Mouse (Mus musculus) midbrain, postnatal 0 days (tissue): ENCODE measurements around the gene Neurod6. TPM values are rescaled to one million over a fixed set of nuclear protein-coding genes. Genes with fewer than 3 reads are reported as not detected.
A peak's percentile ranks its signal among the peaks of the same experiment; 100 is the strongest.
"Not testable (repeated sequence)": the region's sequence is repeated elsewhere in the genome, so short reads cannot be mapped to it uniquely, and the experiment has no call there.

Source experiments
- ATAC-seq: fragments of 200-750 bp; cut with Nextera tagmentation; 2 replicates; pipeline ENCODE4 v1.8.0; 2017; ENCODE audit warnings: moderate number of reproducible peaks, mild to moderate bottlenecking, moderate TSS enrichment, moderate library complexity; ENCODE audit not compliant: low FRiP score
- DNase-seq: peaks from one replicate; pipeline ENCODE4 v3.0.0-alpha.2; 2015; ENCODE audit warnings: low spot score
- H3K27ac ChIP-seq: fragments of 300-500 bp; sonication (generic); 2 replicates; pipeline ENCODE4 v1.5.1; 2014; ENCODE audit warnings: low read depth, mild to moderate bottlenecking, low read length, mixed read lengths
- H3K27me3 ChIP-seq: fragments of 300-500 bp; sonication (generic); 2 replicates; pipeline ENCODE4 v1.6.1; 2014; ENCODE audit warnings: low read length, control low read depth, mixed read lengths; ENCODE audit not compliant: insufficient read depth
- H3K36me3 ChIP-seq: fragments of 300-500 bp; sonication (generic); 2 replicates; pipeline ENCODE4 v1.6.1; 2014; ENCODE audit warnings: low read length, control low read depth, mixed read lengths; ENCODE audit not compliant: insufficient read depth
- H3K4me1 ChIP-seq: fragments of 300-500 bp; sonication (generic); 2 replicates; pipeline ENCODE4 v1.6.1; 2014; ENCODE audit warnings: mild to moderate bottlenecking, control low read depth, antibody characterized with exemption, low read length, mixed read lengths; ENCODE audit not compliant: insufficient read depth
- H3K4me2 ChIP-seq: fragments of 300-500 bp; sonication (generic); 2 replicates; pipeline ENCODE4 v1.6.1; 2014; ENCODE audit warnings: low read depth, mild to moderate bottlenecking, low read length, mixed read lengths; ENCODE audit not compliant: poor library complexity, severe bottlenecking
- H3K4me3 ChIP-seq: fragments of 300-500 bp; sonication (generic); 2 replicates; pipeline ENCODE4 v1.5.1; 2014; ENCODE audit warnings: low read depth, mild to moderate bottlenecking, low read length, moderate library complexity
- H3K9ac ChIP-seq: fragments of 300-500 bp; sonication (generic); replicated peaks from 2 replicates; pipeline ENCODE4 v1.6.1; 2014; ENCODE audit warnings: mild to moderate bottlenecking, low read length, moderate library complexity, mixed read lengths; ENCODE audit not compliant: poor library complexity, severe bottlenecking
- H3K9me3 ChIP-seq: fragments of 300-500 bp; sonication (generic); 2 replicates; pipeline ENCODE4 v1.6.1; 2016; ENCODE audit warnings: low read length, control low read depth
- CTCF ChIP-seq: IDR thresholded peaks from 2 replicates; pipeline ENCODE4 v1.5.1; 2016; ENCODE audit warnings: antibody characterized with exemption, mild to moderate bottlenecking
- WGBS: fragments of 180-500 bp; shearing (Covaris S2); extraction: QIAGEN DNeasy Blood & Tissue Kit; methylation state at CpG from one replicate; pipeline ENCODE4 v1.1.7; 2014; 5-methylcytosine and 5-hydroxymethylcytosine counted together
- polyA plus RNA-seq: library from polyadenylated mRNA; unstranded; fragments of >200 nt; fragmentation: Nextera tagmentation; extraction: Ambion mirVana; gene quantifications from 2 replicates; pipeline ENCODE4 v1.2.1, GENCODE M21; 2015
- total RNA-seq: library from RNA; depleted of rRNA; stranded (reverse); fragments of >200 nt; gene quantifications from 2 replicates; pipeline ENCODE4 v1.2.3, GENCODE M21; 2014; rRNA removed

The Neurod6 gene
- total RNA-seq (5.8 and 10.0 TPM in 2 replicates), polyA plus RNA-seq (10.1 and 10.3 TPM in 2 replicates)

DNA sequence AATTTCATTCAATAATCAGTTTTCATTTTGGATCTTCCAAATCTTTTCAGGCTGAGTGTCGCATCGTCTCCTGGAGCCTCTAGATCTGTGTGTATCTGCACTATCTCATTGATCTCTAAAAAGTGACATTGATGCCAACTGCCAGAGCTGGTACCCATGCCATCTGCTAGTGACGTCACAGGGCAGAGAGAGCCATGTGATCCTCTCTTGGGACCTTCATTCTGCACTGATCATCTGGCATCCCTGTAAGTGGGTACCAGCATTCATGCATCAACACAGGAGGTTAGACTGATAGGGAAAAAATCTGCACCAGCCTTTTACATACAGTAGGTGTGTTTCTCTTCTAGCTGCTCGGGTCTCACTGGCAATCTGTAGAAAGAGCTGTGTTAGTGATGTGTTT, at the start of gene Neurod6:
TSS of gene Neurod6 (minus strand) at position 290 of the 400 bp plus-strand sequence.
- Histone ChIP-seq H3K4me2 (no peak within 1 kb of the TSS), H3K9me3 (no peaks in the 10 kb centered on the region), H3K27me3 (no peaks in the 10 kb centered on the region), H3K27ac (peak within 1 kb of the TSS; percentile 47; the same call in 1 of the 2 replicates), H3K36me3 (no peaks in the 10 kb centered on the region), H3K9ac (no peak within 1 kb of the TSS), H3K4me3 (peak within 1 kb of the TSS; percentile 13; the same call in 1 of the 2 replicates), H3K4me1 (no peaks in the 10 kb centered on the region; the same call in 1 of the 2 replicates)
- 47% methylated on average over 4 of the region's 4 CpGs for WGBS
- ATAC-seq (peak; percentile 69), DNase-seq (peak; percentile 92)
- TF ChIP-seq CTCF = no peak

- no peak overlapping the region for H3K4me2 ChIP-seq
- no peak overlapping the region for H3K9ac ChIP-seq
- no peak for ATAC-seq
- no peaks in the 10 kb centered on the region for H3K4me1 ChIP-seq
- no peaks in the 10 kb centered on the region for H3K36me3 ChIP-seq
- WGBS = 41% methylated on average over 5 of the region's 5 CpGs
- peak; percentile 76 for TF ChIP-seq CTCF
- no peaks in the 10 kb centered on the region for H3K27me3 ChIP-seq
- H3K9me3 ChIP-seq = no peaks in the 10 kb centered on the region
- H3K27ac ChIP-seq = no peak overlapping the region
- no peak overlapping the region for H3K4me3 ChIP-seq
- peak; percentile 66 for DNase-seq
Observed at GRCm38 (mm10) chr6:55717209-55717608, 36.1 kb upstream of the Neurod6 start.

- H3K27me3 ChIP-seq = no peaks in the 10 kb centered on the region
- no peaks in the 10 kb centered on the region for H3K9me3 ChIP-seq
- no peak overlapping the region for H3K4me3 ChIP-seq
- no peak for TF ChIP-seq CTCF
- no peaks in the 10 kb centered on the region for H3K36me3 ChIP-seq
- no peak overlapping the region for H3K9ac ChIP-seq
- H3K27ac ChIP-seq = no peak overlapping the region
- ATAC-seq (no peak), DNase-seq (no peak)
- WGBS = 84% methylated on average over 6 of the region's 6 CpGs
- no peak overlapping the region for H3K4me2 ChIP-seq
- H3K4me1 ChIP-seq = no peaks in the 10 kb centered on the region
Observed at GRCm38 (mm10) chr6:55715446-55715845, 34.4 kb upstream of the Neurod6 start.

GRCm38 (mm10) chr6:55710913-55711312, 29.9 kb upstream of the Neurod6 start:
- H3K9me3 ChIP-seq, H3K4me2 ChIP-seq, H3K9ac ChIP-seq, H3K27ac ChIP-seq, H3K4me3 ChIP-seq, H3K27me3 ChIP-seq, DNase-seq, H3K4me1 ChIP-seq, H3K36me3 ChIP-seq, ATAC-seq: not testable (repeated sequence)
- 95% methylated on average over 4 of the region's 4 CpGs for WGBS

DNA sequence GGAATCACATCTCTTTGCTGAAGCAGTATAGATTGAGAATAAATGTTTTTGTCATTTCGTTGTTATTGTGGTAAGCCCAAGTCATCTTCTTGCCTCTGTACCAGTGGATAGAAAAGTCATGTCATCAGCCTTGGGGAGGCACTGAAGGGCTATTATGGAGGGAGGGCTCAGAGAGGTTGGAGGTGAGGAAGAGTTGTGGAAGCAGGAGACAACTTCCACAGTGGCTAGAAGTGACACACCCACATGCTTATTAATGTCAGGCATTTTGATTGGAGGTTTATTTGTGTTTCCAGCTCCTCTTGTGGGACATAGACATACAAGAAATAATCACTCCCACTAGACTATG, 23.7 kb upstream of the Neurod6 start:
- H3K36me3 ChIP-seq = no peaks in the 10 kb centered on the region
- no peak for ATAC-seq
- H3K4me3 ChIP-seq = no peak overlapping the region
- H3K4me1 ChIP-seq = no peaks in the 10 kb centered on the region
- no peak for DNase-seq
- WGBS = 86% methylated on average over 1 of the region's 1 CpGs
- no peak overlapping the region for H3K9ac ChIP-seq
- no peak overlapping the region for H3K4me2 ChIP-seq
- TF ChIP-seq CTCF = no peak
- H3K27me3 ChIP-seq = no peaks in the 10 kb centered on the region
- no peaks in the 10 kb centered on the region for H3K9me3 ChIP-seq
- no peak overlapping the region for H3K27ac ChIP-seq

GRCm38 (mm10) chr6:55704061-55704758, 23.1 kb upstream of the Neurod6 start:
- 80% methylated on average over 8 of the region's 8 CpGs for WGBS

More at GRCm38 (mm10) chr6:55704061-55704758, 23.1 kb upstream of the Neurod6 start:
- H3K27ac ChIP-seq = no peak overlapping the region
- DNase-seq = peak; percentile 15
- H3K4me2 ChIP-seq = no peak overlapping the region
- no peak for ATAC-seq
- H3K4me1 ChIP-seq = no peaks in the 10 kb centered on the region
- no peak for TF ChIP-seq CTCF
- H3K27me3 ChIP-seq = no peaks in the 10 kb centered on the region
- no peak overlapping the region for H3K4me3 ChIP-seq
- H3K9me3 ChIP-seq = no peaks in the 10 kb centered on the region
- H3K9ac ChIP-seq = no peak overlapping the region
- H3K36me3 ChIP-seq = no peaks in the 10 kb centered on the region
